Mouse (Mus musculus) MEL (cell line): ENCODE results near the gene Nr5a1. TPM values are rescaled to one million over a fixed set of nuclear protein-coding genes. Genes with fewer than 3 reads are reported as not detected.

Experiments
- DNase-seq: peaks from one replicate; pipeline ENCODE4 v3.0.0; 2011; ENCODE audit warnings: low read depth, low spot score
- H3K27ac ChIP-seq: 2 replicates; pipeline ENCODE4 v1.5.1; 2012; ENCODE audit warnings: low read depth, mild to moderate bottlenecking, control low read depth, low read length, moderate library complexity; ENCODE audit not compliant: control insufficient read depth
- H3K27me3 ChIP-seq, 2 experiments: fragments of 150-350 bp in 1 of 2; sonication (generic) in 1 of 2; 2 replicates each; pipeline ENCODE4 v1.6.1; 2012; ENCODE audit warnings: low read length in 2 of 2, mild to moderate bottlenecking in 2 of 2, improper control_type of control experiment in 1 of 2, moderate library complexity in 1 of 2; ENCODE audit not compliant: insufficient read depth in 2 of 2, control insufficient read depth in 1 of 2
- H3K36me3 ChIP-seq, 2 experiments: 2 replicates each; pipeline ENCODE4 v1.6.1; 2012 to 2014; ENCODE audit warnings: low read length in 2 of 2, improper control_type of control experiment in 1 of 2, inconsistent platforms in 1 of 2, mild to moderate bottlenecking in 1 of 2; ENCODE audit not compliant: insufficient read depth in 2 of 2, control insufficient read depth in 1 of 2
- H3K4me1 ChIP-seq, 2 experiments: fragments of 150-350 bp in 1 of 2; sonication (generic) in 1 of 2; 2 replicates each; pipeline ENCODE4 v1.6.1; 2012; ENCODE audit warnings: low read length in 2 of 2, improper control_type of control experiment in 1 of 2, mild to moderate bottlenecking in 1 of 2; ENCODE audit not compliant: insufficient read depth in 2 of 2, control insufficient read depth in 1 of 2
- H3K4me3 ChIP-seq, 2 experiments: fragments of 150-350 bp in 1 of 2; sonication (generic) in 1 of 2; 2 replicates each; pipeline ENCODE4 v1.5.1; 2012; ENCODE audit warnings: low read depth in 2 of 2, low read length in 2 of 2, mild to moderate bottlenecking in 2 of 2, moderate library complexity in 2 of 2, control low read depth in 1 of 2, improper control_type of control experiment in 1 of 2; ENCODE audit not compliant: control insufficient read depth in 1 of 2, insufficient read depth in 1 of 2
- H3K79me2 ChIP-seq: 2 replicates; pipeline ENCODE4 v1.6.1; 2012; ENCODE audit warnings: mild to moderate bottlenecking, low read length, moderate library complexity; ENCODE audit not compliant: control insufficient read depth, poor library complexity, insufficient read depth
- H3K9ac ChIP-seq: 2 replicates; pipeline ENCODE4 v1.6.1; 2012; ENCODE audit warnings: low read depth, mild to moderate bottlenecking, control low read depth, low read length, moderate library complexity; ENCODE audit not compliant: control insufficient read depth, poor library complexity, severe bottlenecking
- H3K9me3 ChIP-seq: fragments of 150-350 bp; sonication (generic); replicated peaks from 2 replicates; pipeline ENCODE4 v1.6.1; 2012; ENCODE audit warnings: mild to moderate bottlenecking, low read length, improper control_type of control experiment, moderate library complexity; ENCODE audit not compliant: insufficient read depth
- BHLHE40 ChIP-seq: IDR thresholded peaks from 2 replicates; pipeline ENCODE4 v1.6.1; 2012; ENCODE audit warnings: low read depth, mild to moderate bottlenecking, inconsistent platforms, low read length, improper control_type of control experiment, borderline replicate concordance
- CHD1 ChIP-seq: IDR thresholded peaks from 2 replicates; pipeline ENCODE4 v1.6.1; 2012; ENCODE audit warnings: low read depth, mild to moderate bottlenecking, inconsistent platforms, low read length, improper control_type of control experiment
- CHD2 ChIP-seq: IDR thresholded peaks from 2 replicates; pipeline ENCODE4 v1.6.1; 2011; ENCODE audit warnings: low read length, improper control_type of control experiment
- CTCF ChIP-seq, 3 experiments: IDR thresholded peaks in 2 of 3; conservative IDR thresholded peaks in 1 of 3; 2 replicates each; pipeline ENCODE4 v1.5.1; 2011 to 2012; ENCODE audit warnings: low read length in 3 of 3, low read depth in 2 of 3, mild to moderate bottlenecking in 2 of 3, improper control_type of control experiment in 1 of 3, inconsistent platforms in 1 of 3, mixed read lengths in 1 of 3, moderate library complexity in 1 of 3; ENCODE audit not compliant: control insufficient read depth in 1 of 3, insufficient read depth in 1 of 3, poor library complexity in 1 of 3, severe bottlenecking in 1 of 3
- EP300 ChIP-seq, 2 experiments: IDR thresholded peaks; 2 replicates each; pipeline ENCODE4 v1.6.1; 2011; ENCODE audit warnings: improper control_type of control experiment in 2 of 2, low read length in 2 of 2, low read depth in 1 of 2, mild to moderate bottlenecking in 1 of 2
- ETS1 ChIP-seq: IDR thresholded peaks from 2 replicates; pipeline ENCODE4 v1.6.1; 2012; ENCODE audit warnings: low read depth, mild to moderate bottlenecking, inconsistent platforms, low read length, improper control_type of control experiment, moderate library complexity
- GATA1 ChIP-seq: IDR thresholded peaks from 2 replicates; pipeline ENCODE4 v1.6.1; 2011; ENCODE audit warnings: low read depth, low read length, improper control_type of control experiment
- KAT2A ChIP-seq: conservative IDR thresholded peaks from 2 replicates; pipeline ENCODE4 v1.6.1; 2012; ENCODE audit warnings: low read depth, low read length, improper control_type of control experiment, inconsistent platforms
- MAFK ChIP-seq: IDR thresholded peaks from 2 replicates; pipeline ENCODE4 v1.6.1; 2011; ENCODE audit warnings: low read depth, mild to moderate bottlenecking, low read length, improper control_type of control experiment, borderline replicate concordance
- MAZ ChIP-seq: IDR thresholded peaks from 2 replicates; pipeline ENCODE4 v1.6.1; 2012; ENCODE audit warnings: low read depth, mild to moderate bottlenecking, inconsistent platforms, low read length, improper control_type of control experiment
- MEF2A ChIP-seq: IDR thresholded peaks from 2 replicates; pipeline ENCODE4 v1.6.1; 2014; ENCODE audit warnings: low read depth, mild to moderate bottlenecking, inconsistent platforms, low read length, improper control_type of control experiment; ENCODE audit not compliant: poor library complexity, insufficient replicate concordance, severe bottlenecking; ENCODE audit errors: extremely low read depth
- MYC ChIP-seq: IDR thresholded peaks from 2 replicates; pipeline ENCODE4 v1.6.1; 2011; ENCODE audit warnings: low read depth, mild to moderate bottlenecking, low read length, improper control_type of control experiment, moderate library complexity
- NRF1 ChIP-seq: IDR thresholded peaks from 2 replicates; pipeline ENCODE4 v1.6.1; 2014; ENCODE audit warnings: low read depth, mild to moderate bottlenecking, inconsistent platforms, low read length, improper control_type of control experiment, moderate library complexity; ENCODE audit not compliant: poor library complexity, insufficient read depth, severe bottlenecking
- POLR2AphosphoS2 ChIP-seq: IDR thresholded peaks from 2 replicates; pipeline ENCODE4 v1.6.1; 2011; ENCODE audit warnings: low read length, improper control_type of control experiment
- POLR2AphosphoS5 ChIP-seq: IDR thresholded peaks from 2 replicates; pipeline ENCODE4 v1.6.1; 2012; ENCODE audit warnings: low read depth, borderline replicate concordance, mild to moderate bottlenecking, inconsistent platforms, low read length, moderate library complexity, mixed read lengths
- SMC3 ChIP-seq: IDR thresholded peaks from 2 replicates; pipeline ENCODE4 v1.6.1; 2011; ENCODE audit warnings: low read depth, low read length, improper control_type of control experiment
- TAL1 ChIP-seq: IDR thresholded peaks from 2 replicates; pipeline ENCODE4 v1.6.1; 2012; ENCODE audit warnings: mild to moderate bottlenecking, inconsistent platforms, low read length, moderate library complexity, mixed read lengths
- TBP ChIP-seq: IDR thresholded peaks from 2 replicates; pipeline ENCODE4 v1.8.0; 2011; ENCODE audit warnings: low read depth, low read length, improper control_type of control experiment
- TCF12 ChIP-seq: IDR thresholded peaks from 2 replicates; pipeline ENCODE4 v1.6.1; 2014; ENCODE audit warnings: low read depth, mild to moderate bottlenecking, inconsistent platforms, low read length, improper control_type of control experiment, moderate library complexity
- UBTF ChIP-seq: IDR thresholded peaks from 2 replicates; pipeline ENCODE4 v1.6.1; 2012; ENCODE audit warnings: low read depth, mild to moderate bottlenecking, inconsistent platforms, low read length, improper control_type of control experiment, moderate library complexity, borderline replicate concordance; ENCODE audit not compliant: insufficient read depth
- ZC3H11A ChIP-seq: IDR thresholded peaks from 2 replicates; pipeline ENCODE4 v1.6.1; 2012; ENCODE audit warnings: low read depth, mild to moderate bottlenecking, inconsistent platforms, low read length, improper control_type of control experiment
- polyA plus RNA-seq, 2 experiments: library from polyadenylated mRNA; stranded (reverse) in 1 of 2; unstranded in 1 of 2; fragments of >175 nt in 1 of 2; fragments of >200 nt in 1 of 2; gene quantifications; 2 replicates each; pipeline versions ENCODE4 v1.2.1 to v1.2.4; 2012; ENCODE audit warnings: low replicate concordance in 2 of 2, low read depth in 1 of 2; ENCODE audit not compliant: insufficient read length in 2 of 2, insufficient read depth in 1 of 2, missing spikeins in 1 of 2
- total RNA-seq: library from RNA; depleted of rRNA; stranded (reverse); fragments of 300-350 nt; gene quantifications from 2 replicates; pipeline ENCODE4 v1.2.3, GENCODE M21; 2012

The Nr5a1 gene
- total and polyA plus RNA-seq, 3 experiments: not detected

DNA sequence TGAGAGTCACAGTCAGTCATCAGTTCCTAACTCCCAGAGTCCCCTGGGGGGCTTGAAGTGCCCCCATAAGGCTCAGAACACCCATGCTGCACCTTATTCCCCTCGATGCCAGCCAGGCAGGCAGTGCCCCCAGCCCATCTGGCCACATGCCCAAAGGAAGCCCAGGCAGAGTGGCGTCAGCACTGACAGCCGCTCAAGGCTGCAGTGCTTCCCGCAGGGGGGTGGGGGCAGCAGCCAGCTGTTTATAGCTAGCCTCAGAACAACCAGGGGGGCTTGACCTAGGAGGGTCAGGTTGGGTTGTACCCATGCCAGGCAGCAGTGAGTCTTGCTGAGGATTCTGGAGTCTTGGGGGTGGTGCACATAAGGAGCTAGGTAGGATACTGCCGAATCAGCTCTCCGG lies 7.7 kb downstream of the Nr5a1 start:
- no peak overlapping the region for H3K27ac ChIP-seq
- H3K36me3 ChIP-seq: no peaks in the 10 kb centered on the region
- H3K9ac ChIP-seq: no peak overlapping the region
- H3K79me2 ChIP-seq: no peaks in the 10 kb centered on the region
- DNase-seq: no peak
- TF ChIP-seq KAT2A: no peak
- no peak for TF ChIP-seq GATA1
- TF ChIP-seq CHD2: no peak
- TF ChIP-seq TCF12: no peak
- no peak for TF ChIP-seq TBP
- TF ChIP-seq ETS1: no peak
- TF ChIP-seq MAZ: no peak
- no peaks in the 10 kb centered on the region for H3K4me1 ChIP-seq
- H3K27me3 ChIP-seq: no peaks in the 10 kb centered on the region; a peak in 2 of 4 replicates
- H3K9me3 ChIP-seq: no peaks in the 10 kb centered on the region
- H3K4me3 ChIP-seq: no peak overlapping the region

- no peaks in the 10 kb centered on the region; a peak in 2 of 4 replicates for H3K27me3 ChIP-seq
- no peaks in the 10 kb centered on the region for H3K79me2 ChIP-seq
- TF ChIP-seq EP300 (IDR thresholded peaks at IDR 0.05; ENCODE audit: low read depth in 1 of 2, low read length in 2 of 2) (no peak), KAT2A (no peak), POLR2AphosphoS5 (no peak), SMC3 (no peak), NRF1 (no peak), MAFK (no peak), ZC3H11A (no peak), POLR2AphosphoS2 (no peak), BHLHE40 (no peak), CHD1 (no peak), CTCF (IDR thresholded peaks at IDR 0.05 in 2 of 3, conservative IDR thresholded peaks at IDR 0.05 in 1 of 3; ENCODE audit: control insufficient read depth in 1 of 3, insufficient read depth in 1 of 3, low read depth in 2 of 3, low read length in 3 of 3, poor library complexity in 1 of 3, severe bottlenecking in 1 of 3) (no peak), UBTF (no peak), TAL1 (no peak), MEF2A (no peak), TCF12 (no peak), MYC (no peak), ETS1 (no peak)
- H3K9ac ChIP-seq: no peak overlapping the region
- H3K9me3 ChIP-seq: no peaks in the 10 kb centered on the region
- H3K4me3 ChIP-seq: no peak overlapping the region
- no peak overlapping the region for H3K27ac ChIP-seq
- DNase-seq: no peak
- H3K36me3 ChIP-seq: no peaks in the 10 kb centered on the region
- no peaks in the 10 kb centered on the region; a peak in 1 of 4 replicates for H3K4me1 ChIP-seq
These were observed 9.3 kb downstream of the Nr5a1 start for GRCm38 (mm10) chr2:38705036-38705435.
